Mouse (Mus musculus): ENCODE data around the gene Gm49345. TPM values are rescaled to one million over a fixed set of nuclear protein-coding genes. Genes with fewer than 3 reads are reported as not detected.
"Not testable (repeated sequence)": the region's sequence is repeated elsewhere in the genome, so short reads cannot be mapped to it uniquely, and the experiment has no call there.

Gene Gm49345
- polyA plus RNA-seq (2012; rRNA removed) = 0.13 TPM in 1 of 2 replicates, not detected in the other

GRCm38 (mm10) chr13:67637294-67638007 lies at the start of gene Gm49345, which contains the start of gene Zfp729a:
Gm49345 (minus strand) TSS chr13:67637769.
Zfp729a (minus strand) TSS chr13:67637791.
- TF ChIP-seq POLR2A (IDR thresholded peaks at IDR 0.05; ENCODE audit: low read depth, low read length) (no peak; the same call in 1 of the 2 replicates), CTCF (IDR thresholded peaks at IDR 0.05; ENCODE audit: extremely low read depth, insufficient read depth, insufficient read length, insufficient replicate concordance) (no peak)
- H3K4me1 ChIP-seq (ENCODE audit: control insufficient read depth, insufficient read depth, insufficient read length) = peaks cover 2% of the 10 kb centered on the region; the same call in 1 of the 2 replicates
- peak within 1 kb of the TSS; percentile 90 for H3K4me3 ChIP-seq (ENCODE audit: extremely low read depth, insufficient read depth, insufficient read length)
- peak within 1 kb of the TSS; percentile 66 for H3K27ac ChIP-seq (ENCODE audit: insufficient read depth, low read length)
- no peaks in the 10 kb centered on the region for H3K27me3 ChIP-seq (ENCODE audit: control insufficient read depth, insufficient read depth, low read length)
- WGBS = under 1% methylated on average over 19 of the region's 19 CpGs
- peak; percentile 84 to 89 for DNase-seq (ENCODE audit: low read depth in 1 of 2, low spot score in 2 of 2)
- H3K36me3 ChIP-seq (ENCODE audit: control insufficient read depth, insufficient read depth, low read length) = no peaks in the 10 kb centered on the region

- TF ChIP-seq POLR2A (IDR thresholded peaks at IDR 0.05; ENCODE audit: low read depth, low read length) = no peak
- TF ChIP-seq CTCF (IDR thresholded peaks at IDR 0.05; ENCODE audit: extremely low read depth, insufficient read depth, insufficient read length, insufficient replicate concordance) = no peak
- DNase-seq (ENCODE audit: low read depth in 1 of 2, low spot score in 2 of 2) = no peak
- no peaks in the 10 kb centered on the region for H3K4me1 ChIP-seq (ENCODE audit: control insufficient read depth, insufficient read depth, insufficient read length)
- H3K27me3 ChIP-seq (ENCODE audit: control insufficient read depth, insufficient read depth, low read length) = no peaks in the 10 kb centered on the region
- H3K36me3 ChIP-seq (ENCODE audit: control insufficient read depth, insufficient read depth, low read length) = no peaks in the 10 kb centered on the region
- no peak within 1 kb of the TSS for H3K27ac ChIP-seq (ENCODE audit: insufficient read depth, low read length)
- 82% methylated on average over 4 of the region's 4 CpGs for WGBS
- H3K4me3 ChIP-seq (ENCODE audit: extremely low read depth, insufficient read depth, insufficient read length) = no peak within 1 kb of the TSS
These were observed 49.4 kb upstream of the Gm49345 start, which contains the start of gene Zfp738 for GRCm38 (mm10) chr13:67686971-67687370. Zfp738 (minus strand) TSS chr13:67687071.

GRCm38 (mm10) chr13:67683841-67684240 lies 46.3 kb upstream of the Gm49345 start:
- not testable (repeated sequence) for H3K4me3 ChIP-seq (ENCODE audit: extremely low read depth, insufficient read depth, insufficient read length); H3K27ac ChIP-seq (ENCODE audit: insufficient read depth, low read length)

GRCm38 (mm10) chr13:67682959-67683735 lies 45.6 kb upstream of the Gm49345 start:
- TF ChIP-seq POLR2A (IDR thresholded peaks at IDR 0.05; ENCODE audit: low read depth, low read length) = peak; percentile 34; the same call in 1 of the 2 replicates
- DNase-seq (ENCODE audit: low read depth in 1 of 2, low spot score in 2 of 2) = peak; percentile 73 to 82
- H3K4me1 ChIP-seq (ENCODE audit: control insufficient read depth, insufficient read depth, insufficient read length); H3K27ac ChIP-seq (ENCODE audit: insufficient read depth, low read length); H3K27me3 ChIP-seq (ENCODE audit: control insufficient read depth, insufficient read depth, low read length); H3K36me3 ChIP-seq (ENCODE audit: control insufficient read depth, insufficient read depth, low read length): not testable (repeated sequence)
- peak overlapping the region; percentile 72 for H3K4me3 ChIP-seq (ENCODE audit: extremely low read depth, insufficient read depth, insufficient read length)
- WGBS = 7% methylated on average over 16 of the region's 16 CpGs

More at GRCm38 (mm10) chr13:67683841-67684240, 46.3 kb upstream of the Gm49345 start:
- 58% methylated on average over 2 of the region's 2 CpGs for WGBS
- not testable (repeated sequence) for DNase-seq (ENCODE audit: low read depth in 1 of 2, low spot score in 2 of 2); H3K36me3 ChIP-seq (ENCODE audit: control insufficient read depth, insufficient read depth, low read length); H3K27me3 ChIP-seq (ENCODE audit: control insufficient read depth, insufficient read depth, low read length); H3K4me1 ChIP-seq (ENCODE audit: control insufficient read depth, insufficient read depth, insufficient read length)

GRCm38 (mm10) chr13:67674902-67675301 lies 37.3 kb upstream of the Gm49345 start:
- 80% methylated on average over 2 of the region's 2 CpGs for WGBS

GRCm38 (mm10) chr13:67652496-67652895 lies 14.9 kb upstream of the Gm49345 start:
- H3K27ac ChIP-seq (ENCODE audit: insufficient read depth, low read length) = no peak overlapping the region
- TF ChIP-seq POLR2A (IDR thresholded peaks at IDR 0.05; ENCODE audit: low read depth, low read length) (no peak), CTCF (IDR thresholded peaks at IDR 0.05; ENCODE audit: extremely low read depth, insufficient read depth, insufficient read length, insufficient replicate concordance) (no peak)
- 57% methylated on average over 3 of the region's 3 CpGs for WGBS
- H3K27me3 ChIP-seq (ENCODE audit: control insufficient read depth, insufficient read depth, low read length) = no peaks in the 10 kb centered on the region
- DNase-seq (ENCODE audit: low read depth in 1 of 2, low spot score in 2 of 2) = no peak
- no peak overlapping the region for H3K4me3 ChIP-seq (ENCODE audit: extremely low read depth, insufficient read depth, insufficient read length)
- no peaks in the 10 kb centered on the region for H3K36me3 ChIP-seq (ENCODE audit: control insufficient read depth, insufficient read depth, low read length)
- no peaks in the 10 kb centered on the region for H3K4me1 ChIP-seq (ENCODE audit: control insufficient read depth, insufficient read depth, insufficient read length)

More at GRCm38 (mm10) chr13:67674902-67675301, 37.3 kb upstream of the Gm49345 start:
- no peaks in the 10 kb centered on the region for H3K27me3 ChIP-seq (ENCODE audit: control insufficient read depth, insufficient read depth, low read length)
- no peak for DNase-seq (ENCODE audit: low read depth in 1 of 2, low spot score in 2 of 2)
- no peak for TF ChIP-seq CTCF (IDR thresholded peaks at IDR 0.05; ENCODE audit: extremely low read depth, insufficient read depth, insufficient read length, insufficient replicate concordance)
- TF ChIP-seq POLR2A (IDR thresholded peaks at IDR 0.05; ENCODE audit: low read depth, low read length) = no peak
- H3K4me1 ChIP-seq (ENCODE audit: control insufficient read depth, insufficient read depth, insufficient read length) = no peaks in the 10 kb centered on the region
- H3K36me3 ChIP-seq (ENCODE audit: control insufficient read depth, insufficient read depth, low read length) = no peaks in the 10 kb centered on the region; the same call in 1 of the 2 replicates
- H3K27ac ChIP-seq (ENCODE audit: insufficient read depth, low read length) = no peak overlapping the region
- no peak overlapping the region for H3K4me3 ChIP-seq (ENCODE audit: extremely low read depth, insufficient read depth, insufficient read length)
